Mouse (Mus musculus) erythroblast, embryonic 14.5 days (primary cell): Measurements from ENCODE around the gene Sfmbt2. TPM values are rescaled to one million over a fixed set of nuclear protein-coding genes. Genes with fewer than 3 reads are reported as not detected.
A peak's percentile ranks its signal among the peaks of the same experiment; 100 is the strongest.

Source experiments
- H3K27me3 ChIP-seq: 2 replicates; pipeline ENCODE4 v1.6.1; 2012; ENCODE audit warnings: inconsistent platforms; ENCODE audit not compliant: control insufficient read depth
- H3K36me3 ChIP-seq: 2 replicates; pipeline ENCODE4 v1.6.1; 2012; ENCODE audit warnings: mild to moderate bottlenecking, inconsistent platforms; ENCODE audit not compliant: control insufficient read depth
- H3K4me1 ChIP-seq: 2 replicates; pipeline ENCODE4 v1.6.1; 2012; ENCODE audit warnings: inconsistent platforms; ENCODE audit not compliant: control insufficient read depth
- H3K4me3 ChIP-seq: replicated peaks from 2 replicates; pipeline ENCODE3; 2012; ENCODE audit warnings: moderate library complexity, mild to moderate bottlenecking, inconsistent platforms
- H3K9me3 ChIP-seq: 2 replicates; pipeline ENCODE4 v1.6.1; 2012; ENCODE audit warnings: low read length, inconsistent platforms, mixed read lengths; ENCODE audit not compliant: control insufficient read depth
- GATA1 ChIP-seq: IDR thresholded peaks from 2 replicates; pipeline ENCODE4 v1.6.1; 2012; ENCODE audit warnings: low read length, inconsistent platforms, mixed read lengths
- TAL1 ChIP-seq: IDR thresholded peaks from 3 replicates; pipeline ENCODE4 v1.6.1; 2012; ENCODE audit warnings: low read length, inconsistent platforms, mixed read lengths
- polyA plus RNA-seq: library from polyadenylated mRNA; stranded (reverse); fragments of >175 nt; gene quantifications from 2 replicates; pipeline ENCODE4 v1.2.3, GENCODE M21; 2012

Sfmbt2 gene
- polyA plus RNA-seq, 1 experiment = not detected

- Histone ChIP-seq H3K36me3 (no peaks in the 10 kb centered on the region), H3K4me1 (peaks cover 8% of the 10 kb centered on the region), H3K27me3 (no peaks in the 10 kb centered on the region), H3K4me3 (no peak overlapping the region), H3K9me3 (no peaks in the 10 kb centered on the region)
- TF ChIP-seq TAL1 = no peak
- TF ChIP-seq GATA1 = no peak
Observed at GRCm38 (mm10) chr2:10572311-10572710, 202.0 kb downstream of the Sfmbt2 start.

- peaks cover 8% of the 10 kb centered on the region for H3K4me1 ChIP-seq
- H3K36me3 ChIP-seq = no peaks in the 10 kb centered on the region
- TF ChIP-seq GATA1 = no peak
- TF ChIP-seq TAL1 = peak; percentile 39; the same call in 1 of the 3 replicates
- H3K4me3 ChIP-seq = no peak overlapping the region
- H3K27me3 ChIP-seq = no peaks in the 10 kb centered on the region
- H3K9me3 ChIP-seq = no peaks in the 10 kb centered on the region
Observed at GRCm38 (mm10) chr2:10575962-10576740, 205.8 kb downstream of the Sfmbt2 start.

- Histone ChIP-seq H3K4me1 (no peaks in the 10 kb centered on the region), H3K36me3 (no peaks in the 10 kb centered on the region), H3K4me3 (no peak overlapping the region), H3K27me3 (no peaks in the 10 kb centered on the region), H3K9me3 (no peaks in the 10 kb centered on the region)
- TF ChIP-seq GATA1 (no peak), TAL1 (no peak)
Observed at GRCm38 (mm10) chr2:10582673-10583072, 212.4 kb downstream of the Sfmbt2 start.

GRCm38 (mm10) chr2:10583103-10583502 lies 212.8 kb downstream of the Sfmbt2 start:
- no peak for TF ChIP-seq GATA1
- TF ChIP-seq TAL1 = no peak
- H3K9me3 ChIP-seq = no peaks in the 10 kb centered on the region
- H3K36me3 ChIP-seq = no peaks in the 10 kb centered on the region
- no peaks in the 10 kb centered on the region for H3K4me1 ChIP-seq
- H3K27me3 ChIP-seq = no peaks in the 10 kb centered on the region
- H3K4me3 ChIP-seq = no peak overlapping the region

- Histone ChIP-seq H3K27me3 (no peaks in the 10 kb centered on the region), H3K9me3 (no peaks in the 10 kb centered on the region), H3K4me3 (no peak overlapping the region), H3K36me3 (no peaks in the 10 kb centered on the region), H3K4me1 (no peaks in the 10 kb centered on the region)
- TF ChIP-seq TAL1 (no peak), GATA1 (no peak)
Observed at GRCm38 (mm10) chr2:10591310-10591709, 221.0 kb downstream of the Sfmbt2 start.

GRCm38 (mm10) chr2:10615500-10615899 lies 245.2 kb downstream of the Sfmbt2 start:
- no peaks in the 10 kb centered on the region for H3K36me3 ChIP-seq
- H3K4me3 ChIP-seq = no peak overlapping the region
- H3K9me3 ChIP-seq = no peaks in the 10 kb centered on the region
- H3K4me1 ChIP-seq = no peaks in the 10 kb centered on the region
- TF ChIP-seq GATA1 = no peak
- H3K27me3 ChIP-seq = no peaks in the 10 kb centered on the region

Other genes starting within 250 kb of the Sfmbt2 start
- 0.06 and 0.10 TPM in 2 replicates for gene Itih2, start 239.1 kb upstream of the Sfmbt2 start, polyA plus RNA-seq
- gene Itih5, start 216.9 kb upstream of the Sfmbt2 start, polyA plus RNA-seq = not detected in 2 replicates